Mouse (Mus musculus): ENCODE results near the gene Adora1.
A peak's percentile ranks its signal among the peaks of the same experiment; 100 is the strongest.
"Not testable (repeated sequence)": the region's sequence is repeated elsewhere in the genome, so short reads cannot be mapped to it uniquely, and the experiment has no call there.

The Adora1 gene

DNA sequence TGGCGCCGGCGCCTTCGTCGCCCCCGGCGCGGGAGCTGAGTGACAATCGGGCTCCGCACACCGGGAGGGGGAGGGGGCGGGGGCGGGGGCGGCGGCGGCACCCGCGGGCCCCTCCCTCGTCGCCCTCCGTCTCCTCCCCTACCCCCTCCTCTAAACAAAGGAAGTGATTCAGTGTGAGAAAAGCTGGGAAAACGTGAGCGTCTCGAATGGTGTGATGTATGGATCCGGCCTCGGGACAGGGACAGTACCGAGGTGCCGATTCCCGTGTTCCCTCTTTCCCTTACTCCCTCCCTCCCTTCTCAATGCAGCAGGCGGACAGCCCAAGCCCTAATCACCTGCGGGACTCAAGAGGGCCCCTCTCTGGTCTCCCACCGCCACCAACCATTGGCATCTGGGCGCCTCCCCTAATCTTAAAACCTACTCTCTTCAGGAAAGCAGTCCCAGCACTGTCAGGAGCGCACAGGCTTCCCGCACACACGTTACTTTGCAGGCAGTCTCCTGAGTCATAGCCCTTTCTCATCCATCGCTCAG is at the start of gene Adora1:
Gene Adora1, minus strand, starts transcription at position 41 of the 531 bp plus-strand sequence.
- no peak for DNase-seq

- no peak for DNase-seq
Observed at GRCm38 (mm10) chr1:134283108-134283507, 47.9 kb upstream of the Adora1 start.

DNA sequence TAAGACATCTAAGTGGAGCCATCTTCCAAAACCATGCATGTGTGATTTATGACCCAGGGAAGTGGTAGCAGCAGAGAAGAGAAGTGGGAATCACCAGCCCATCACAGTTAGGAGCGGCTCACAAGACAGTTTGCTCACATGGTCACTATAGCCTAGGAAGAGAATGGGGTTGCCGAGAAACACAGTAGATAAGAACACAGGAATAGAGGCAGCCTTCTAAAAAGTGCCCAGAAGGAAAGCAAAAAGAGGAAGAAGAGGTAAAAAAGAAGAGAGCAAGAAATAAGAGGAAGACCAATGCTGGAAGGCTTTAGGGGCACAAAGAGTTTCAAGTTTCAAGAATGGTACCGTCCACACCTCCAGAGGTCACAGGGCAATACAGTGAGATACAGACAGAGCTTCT is 47.1 kb upstream of the Adora1 start:
- DNase-seq: no peak

- DNase-seq: no peak
Observed at GRCm38 (mm10) chr1:134281563-134281962, 46.3 kb upstream of the Adora1 start.

- peak; percentile 67 to 68 for DNase-seq
Observed at GRCm38 (mm10) chr1:134280174-134280573, 44.9 kb upstream of the Adora1 start.

DNA sequence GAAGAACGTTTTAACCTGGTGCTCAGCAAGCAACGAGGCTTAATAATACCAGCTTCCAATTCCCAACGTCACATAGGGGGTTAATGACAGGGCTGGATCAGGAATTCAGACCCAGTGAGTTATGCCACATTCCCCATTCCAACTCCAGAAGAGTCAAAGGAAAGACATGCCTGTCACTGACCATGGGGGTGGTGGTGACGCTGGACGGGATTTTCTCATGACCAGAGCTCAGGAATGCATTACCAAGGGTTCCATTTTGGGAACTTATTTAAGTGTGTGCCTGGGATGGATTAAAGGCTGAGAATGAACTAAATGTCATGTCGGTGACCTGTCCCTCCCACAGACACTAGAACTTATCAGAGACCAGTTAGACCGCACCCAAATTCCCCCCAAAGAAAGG is 41.6 kb upstream of the Adora1 start:
- DNase-seq: no peak

DNA sequence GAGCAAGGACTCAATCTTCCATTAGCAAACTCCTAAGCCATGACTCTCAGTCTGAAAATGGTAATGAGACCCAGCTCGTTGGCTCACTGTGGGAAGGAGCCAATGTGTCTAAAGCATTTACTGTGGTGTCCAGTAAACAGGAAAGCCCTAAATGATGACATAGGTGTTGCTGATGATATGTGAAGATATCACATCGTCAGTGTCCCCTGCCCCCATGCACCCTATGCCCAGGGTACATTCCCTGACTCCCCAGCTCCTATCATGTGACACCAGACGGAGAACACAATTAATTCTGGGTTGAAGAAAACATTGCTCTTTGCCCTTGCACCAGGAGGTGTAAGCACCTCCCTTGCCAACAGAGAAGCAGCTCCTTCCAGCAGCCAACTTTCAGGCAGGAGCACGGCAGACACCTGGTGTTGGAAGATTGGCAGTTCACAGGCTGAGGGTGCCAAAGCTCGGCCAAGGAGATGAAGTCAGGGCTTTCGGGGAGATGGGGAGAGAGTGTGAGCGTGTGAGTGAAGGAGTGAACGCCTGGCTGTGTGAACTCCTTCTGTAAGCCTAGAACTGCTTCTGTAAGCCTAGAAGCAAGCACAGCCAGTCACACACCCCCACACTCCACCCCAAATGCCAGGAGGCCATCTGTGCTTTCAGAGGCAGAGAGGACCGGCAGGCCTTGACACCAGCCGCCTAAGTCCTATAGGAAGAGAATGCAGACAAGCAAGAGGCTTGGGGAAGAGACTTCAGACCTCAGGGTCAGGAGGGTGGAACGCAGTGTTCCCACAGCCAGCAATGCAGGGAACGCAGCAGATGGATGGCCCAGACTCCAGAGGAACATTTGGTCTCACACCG is 40.6 kb upstream of the Adora1 start:
- peak; percentile 81 to 84 for DNase-seq

GRCm38 (mm10) chr1:134274483-134274920 is 39.3 kb upstream of the Adora1 start:
- DNase-seq: peak; percentile 92 to 94

- peak; percentile 80 to 82 for DNase-seq
Observed at GRCm38 (mm10) chr1:134273493-134274395, 38.5 kb upstream of the Adora1 start.

DNA sequence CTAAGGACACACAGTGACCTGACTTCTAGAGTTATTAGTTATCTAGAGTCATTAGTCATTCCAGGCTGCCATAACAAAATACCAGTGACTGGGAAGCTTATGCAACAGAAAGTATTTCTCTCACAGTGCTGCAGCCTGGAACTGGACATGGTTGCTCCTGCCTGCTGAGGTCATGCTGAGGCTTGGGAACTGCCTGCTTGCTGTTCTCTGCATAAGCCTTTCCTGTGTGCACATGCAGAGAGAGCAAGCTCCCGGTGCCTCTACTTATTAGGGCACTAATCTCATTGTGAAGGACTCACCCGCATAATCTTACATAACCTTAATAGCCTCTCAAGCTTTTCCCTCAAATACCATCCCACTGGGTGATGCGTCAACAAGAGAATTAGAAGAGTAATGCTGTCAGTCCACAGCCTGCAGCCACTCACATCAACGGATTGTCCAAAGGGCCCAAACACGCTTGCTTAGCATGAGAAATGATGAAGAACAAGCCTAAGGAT is 37.6 kb upstream of the Adora1 start:
- no peak for DNase-seq

DNA sequence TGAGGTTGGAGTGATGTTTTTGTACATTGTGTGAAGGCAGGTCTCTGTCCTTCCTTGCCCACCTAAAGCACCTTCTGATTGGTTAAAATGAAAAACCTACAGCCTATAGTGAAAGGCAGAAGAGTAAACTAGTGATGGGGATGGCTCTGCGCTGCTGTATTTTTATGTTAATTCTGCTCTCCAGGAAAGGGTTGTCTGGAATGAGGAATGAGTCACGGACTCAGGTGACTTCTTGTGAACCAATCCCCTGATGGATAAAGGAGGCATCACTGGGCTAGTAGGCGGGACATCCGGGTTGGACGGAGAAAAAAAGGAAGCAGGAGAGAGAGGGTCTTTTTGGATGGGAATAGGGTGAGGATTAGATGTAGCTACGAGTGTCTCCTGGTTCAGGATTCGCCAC is 34.8 kb upstream of the Adora1 start:
- DNase-seq: no peak

DNA sequence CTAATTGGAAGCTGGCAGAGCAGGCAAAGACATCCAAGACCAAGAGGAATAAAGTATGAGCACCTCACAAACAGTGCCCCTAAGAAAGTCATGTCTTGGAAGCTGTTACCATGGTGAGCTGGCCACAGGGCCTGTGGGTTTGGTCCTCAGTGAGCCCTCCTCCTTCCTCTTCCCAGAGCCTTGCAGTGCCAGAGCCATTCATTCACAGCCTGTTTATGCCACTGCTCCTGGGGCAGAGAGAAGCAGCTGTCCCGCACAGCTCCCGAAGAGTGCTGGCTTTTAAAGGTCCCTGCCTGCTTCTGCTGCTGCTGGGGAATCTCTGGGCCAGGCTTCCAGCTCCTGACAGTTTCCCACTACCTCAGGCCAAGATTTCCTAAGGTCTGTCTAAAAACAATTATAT is 30.6 kb upstream of the Adora1 start:
- DNase-seq: peak; percentile 39 to 60

- no peak for DNase-seq
Observed at GRCm38 (mm10) chr1:134264341-134264740, 29.1 kb upstream of the Adora1 start.

GRCm38 (mm10) chr1:134249681-134250080 is 14.4 kb upstream of the Adora1 start:
- not testable (repeated sequence) for DNase-seq

GRCm38 (mm10) chr1:134246590-134246989 is 11.4 kb upstream of the Adora1 start:
- DNase-seq: peak; percentile 44 to 56

DNA sequence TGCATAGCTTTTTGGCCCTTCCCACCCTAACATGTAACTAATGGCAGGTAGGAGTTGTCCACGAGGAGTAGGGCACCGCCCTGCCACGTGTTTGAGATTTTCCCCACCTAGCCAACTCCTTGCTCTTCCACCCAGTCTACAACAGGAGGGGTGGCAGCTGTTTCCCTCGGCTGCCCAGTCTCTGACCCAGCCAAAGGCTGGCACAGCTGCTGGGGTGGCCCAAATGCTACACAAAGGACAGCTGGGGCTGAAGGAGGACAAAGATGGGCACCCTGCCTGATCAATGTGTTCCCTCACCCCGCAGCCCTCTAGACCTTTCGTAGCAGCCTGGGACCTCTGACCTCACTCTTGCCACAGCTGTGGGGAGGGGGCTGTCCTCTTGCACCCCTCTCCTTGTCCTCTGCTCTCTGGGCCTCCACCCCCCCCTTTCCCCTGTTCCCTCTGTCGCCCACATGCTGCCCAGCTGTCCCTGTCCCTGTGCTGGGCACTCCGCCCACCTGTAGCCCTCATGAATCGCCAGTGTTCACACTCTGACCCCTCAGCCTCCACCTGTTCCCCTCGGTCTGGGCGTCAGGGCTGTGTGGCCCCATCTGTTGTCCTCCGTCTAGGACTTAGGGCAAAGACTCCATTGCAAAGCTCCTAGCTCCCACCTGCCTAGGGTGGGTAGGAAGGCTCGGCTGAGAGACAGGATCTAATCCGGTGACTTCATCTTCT is 9.9 kb upstream of the Adora1 start:
- peak; percentile 62 to 74 for DNase-seq

- peak; percentile 97 to 98 for DNase-seq
Observed at GRCm38 (mm10) chr1:134243948-134244914, 9.0 kb upstream of the Adora1 start.

GRCm38 (mm10) chr1:134243505-134243904 is 8.3 kb upstream of the Adora1 start:
- DNase-seq: no peak

- no peak for DNase-seq
Observed at GRCm38 (mm10) chr1:134242286-134242685, 7.1 kb upstream of the Adora1 start.

DNA sequence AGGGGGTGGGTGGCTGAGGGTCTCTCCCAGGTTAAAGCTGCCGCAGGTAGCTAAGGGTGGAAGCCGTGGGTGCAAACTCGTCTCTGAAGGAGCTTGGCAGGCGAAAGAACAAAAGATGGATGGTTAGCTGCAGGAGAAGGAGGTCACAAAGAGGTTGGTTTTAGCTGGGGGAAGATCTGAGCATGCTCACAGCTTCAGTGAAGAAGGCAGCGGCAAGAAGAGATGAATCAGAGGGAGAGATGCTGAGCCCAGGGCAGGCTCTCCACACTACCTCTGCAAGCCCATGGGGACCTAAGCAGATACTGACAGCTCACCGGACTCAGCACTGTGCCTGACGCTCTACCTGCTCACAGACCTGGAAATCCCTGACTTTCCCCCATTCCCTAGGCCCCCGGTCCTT is 6.1 kb upstream of the Adora1 start:
- DNase-seq: no peak

DNA sequence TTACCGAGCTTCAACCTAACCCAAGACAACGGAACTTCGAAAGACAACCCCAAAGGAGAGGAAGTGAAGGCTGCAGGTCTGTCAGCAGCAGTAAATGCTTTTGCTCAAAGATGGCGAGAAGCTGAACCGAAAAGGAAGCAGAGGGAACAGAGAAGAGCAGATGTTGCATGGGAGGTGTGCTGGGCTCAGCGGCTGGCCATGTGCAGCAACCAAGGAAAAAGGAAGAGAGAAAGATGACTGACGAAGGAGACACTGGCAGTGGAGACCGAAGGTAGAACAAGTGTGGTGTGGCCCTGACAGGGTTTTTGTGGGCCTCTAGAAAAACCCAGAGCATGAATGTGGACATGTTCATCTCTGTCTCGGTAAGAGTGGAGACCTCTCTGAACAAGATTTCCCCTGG is 5.5 kb upstream of the Adora1 start:
- DNase-seq: no peak
